Mouse (Mus musculus) CH12.LX (cell line): ENCODE data around the gene Klhl8.

Experiments
- CTCF ChIP-seq, 2 experiments: IDR thresholded peaks in 1 of 2; conservative IDR thresholded peaks in 1 of 2; 2 replicates each; pipeline ENCODE4 v1.5.1; 2011 to 2012; ENCODE audit warnings: low read depth in 2 of 2, low read length in 2 of 2, improper control_type of control experiment in 1 of 2, inconsistent platforms in 1 of 2, mild to moderate bottlenecking in 1 of 2, moderate library complexity in 1 of 2
- HCFC1 ChIP-seq: IDR thresholded peaks from 2 replicates; pipeline ENCODE4 v1.6.1; 2012; ENCODE audit warnings: low read depth, mild to moderate bottlenecking, inconsistent platforms, low read length, improper control_type of control experiment
- SIN3A ChIP-seq: IDR thresholded peaks from 2 replicates; pipeline ENCODE4 v1.6.1; 2012; ENCODE audit warnings: low read length, improper control_type of control experiment, inconsistent platforms
- TCF12 ChIP-seq: IDR thresholded peaks from 2 replicates; pipeline ENCODE4 v1.6.1; 2014; ENCODE audit warnings: low read depth, mild to moderate bottlenecking, inconsistent platforms, low read length, improper control_type of control experiment
- USF1 ChIP-seq: IDR thresholded peaks from 2 replicates; pipeline ENCODE4 v1.6.1; 2014; ENCODE audit warnings: low read depth, mild to moderate bottlenecking, inconsistent platforms, low read length, improper control_type of control experiment
- ZC3H11A ChIP-seq: IDR thresholded peaks from 2 replicates; pipeline ENCODE4 v1.6.1; 2012; ENCODE audit warnings: low read depth, mild to moderate bottlenecking, inconsistent platforms, low read length, improper control_type of control experiment

DNA sequence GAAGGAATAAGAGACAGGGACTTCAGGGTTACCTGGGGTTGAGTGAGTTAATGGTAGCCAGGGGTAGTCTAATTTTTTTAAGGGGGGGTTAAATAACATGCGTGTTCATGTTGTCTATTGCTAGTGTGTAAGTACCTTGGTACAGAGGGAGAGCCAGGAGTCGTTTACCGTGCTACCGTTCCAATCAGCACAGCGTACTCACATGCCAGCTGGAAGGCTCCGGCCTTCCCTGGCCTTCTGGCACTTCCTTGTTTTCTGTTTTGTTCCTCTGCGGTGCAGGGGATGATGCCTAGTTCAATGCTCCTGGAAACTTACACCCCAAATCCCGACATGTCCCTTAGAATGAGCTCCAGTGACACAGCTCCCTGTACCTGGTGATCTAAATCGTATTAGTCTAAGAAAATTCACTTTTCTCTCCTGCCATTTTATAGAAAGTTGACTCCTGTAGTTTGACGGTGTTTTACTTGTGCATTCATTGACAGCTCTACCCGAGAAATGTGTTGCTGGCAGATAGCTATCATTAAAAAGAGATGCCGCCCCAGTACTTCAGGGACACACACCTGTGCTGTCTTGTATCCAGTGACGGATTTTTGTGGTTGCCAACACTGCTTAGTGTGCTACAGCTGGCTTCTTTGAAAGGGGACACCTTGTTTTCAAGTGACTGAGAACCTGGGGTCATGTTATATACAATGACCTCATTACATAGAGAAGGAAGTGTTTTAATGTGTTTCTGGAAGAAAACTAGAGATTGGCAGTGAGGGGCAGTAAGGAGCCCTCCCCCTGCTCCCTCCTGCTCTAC is 89.4 kb downstream of the Klhl8 start:
- TF ChIP-seq SIN3A (no peak), HCFC1 (no peak), ZC3H11A (no peak), TCF12 (no peak), USF1 (no peak), CTCF (conservative IDR thresholded peaks at IDR 0.05 in 1 of 2, IDR thresholded peaks at IDR 0.05 in 1 of 2; ENCODE audit: low read depth in 2 of 2, low read length in 2 of 2) (no peak)
